Mouse (Mus musculus): ENCODE results near the gene Rbm17. TPM values are rescaled to one million over a fixed set of nuclear protein-coding genes. Genes with fewer than 3 reads are reported as not detected.
A peak's percentile ranks its signal among the peaks of the same experiment; 100 is the strongest.
"Not testable (repeated sequence)": the region's sequence is repeated elsewhere in the genome, so short reads cannot be mapped to it uniquely, and the experiment has no call there.

Gene Rbm17
- polyA plus RNA-seq, 1 experiment from 2014 or later: 187 TPM

DNA sequence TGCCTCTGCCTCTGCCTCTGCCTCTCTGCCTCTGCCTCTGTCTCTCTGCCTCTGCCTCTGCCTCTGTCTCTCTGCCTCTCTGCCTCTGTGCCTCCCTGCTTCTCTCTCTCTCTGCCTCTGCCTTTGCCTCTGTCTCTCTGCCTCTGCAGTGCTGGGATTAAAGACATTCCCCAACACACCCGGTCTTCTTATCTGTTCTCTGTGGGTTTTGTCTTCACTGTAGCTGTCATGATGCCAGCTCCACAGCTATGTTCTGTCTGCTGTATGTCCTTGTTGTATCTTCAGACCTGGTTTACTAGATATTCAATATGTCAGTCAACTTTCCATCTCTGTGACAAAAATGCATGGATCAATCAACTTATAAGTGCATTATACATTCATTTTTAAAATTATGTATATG, 62.4 kb downstream of the Rbm17 start:
- H3K4me2 ChIP-seq; H3K4me3 ChIP-seq (replicated peaks); H3K27me3 ChIP-seq; H3K36me3 ChIP-seq (replicated peaks); H3K9ac ChIP-seq; H3K27ac ChIP-seq; H3K9me3 ChIP-seq; H3K4me1 ChIP-seq; ATAC-seq (ENCODE audit: low FRiP score): not testable (repeated sequence)
- 71% methylated on average over 1 of the region's 1 CpGs for WGBS

GRCm38 (mm10) chr2:11535966-11536365, 68.0 kb downstream of the Rbm17 start:
- Histone ChIP-seq H3K9ac (no peak overlapping the region), H3K27me3 (0 out of 2 replicates have a peak, but pooled peaks cover 8% of the 10 kb centered on the region), H3K4me2 (peak overlapping the region; percentile 72), H3K27ac (no peak overlapping the region), H3K4me1 (peaks cover 5% of the 10 kb centered on the region), H3K36me3 (replicated peaks) (no peaks in the 10 kb centered on the region), H3K9me3 (no peaks in the 10 kb centered on the region), H3K4me3 (replicated peaks) (peak overlapping the region; percentile 42)
- 72% methylated on average over 8 of the region's 8 CpGs for WGBS
- no peak for ATAC-seq (ENCODE audit: low FRiP score)

Other genes starting within 250 kb of the Rbm17 start
- 19.6 and 20.8 TPM in 2 replicates for gene Pfkfb3, start 50.1 kb downstream of the Rbm17 start, polyA plus RNA-seq (2016; fragmentation: Nextera tagmentation; extraction: Ambion mirVana)
- not detected in 2 replicates for gene Gm17490, start 22.1 kb upstream of the Rbm17 start, polyA plus RNA-seq (2016; fragmentation: Nextera tagmentation; extraction: Ambion mirVana)
- gene Il2ra, start 38.7 kb upstream of the Rbm17 start, polyA plus RNA-seq (2016; fragmentation: Nextera tagmentation; extraction: Ambion mirVana): not detected in 2 replicates
- 0.50 TPM in 1 of 2 replicates, not detected in the other for gene Il15ra, start 101.1 kb upstream of the Rbm17 start, polyA plus RNA-seq (2016; fragmentation: Nextera tagmentation; extraction: Ambion mirVana)
- gene Fbh1, start 173.4 kb upstream of the Rbm17 start, polyA plus RNA-seq (2016; fragmentation: Nextera tagmentation; extraction: Ambion mirVana): 143 TPM in 2 replicates
- 47.9 and 54.8 TPM in 2 replicates for gene Ankrd16, start 173.7 kb upstream of the Rbm17 start, polyA plus RNA-seq (2016; fragmentation: Nextera tagmentation; extraction: Ambion mirVana)